Mouse (Mus musculus): ENCODE measurements around the gene Qpctl.
"Not testable (repeated sequence)": the region's sequence is repeated elsewhere in the genome, so short reads cannot be mapped to it uniquely, and the experiment has no call there.

The Qpctl gene

DNA sequence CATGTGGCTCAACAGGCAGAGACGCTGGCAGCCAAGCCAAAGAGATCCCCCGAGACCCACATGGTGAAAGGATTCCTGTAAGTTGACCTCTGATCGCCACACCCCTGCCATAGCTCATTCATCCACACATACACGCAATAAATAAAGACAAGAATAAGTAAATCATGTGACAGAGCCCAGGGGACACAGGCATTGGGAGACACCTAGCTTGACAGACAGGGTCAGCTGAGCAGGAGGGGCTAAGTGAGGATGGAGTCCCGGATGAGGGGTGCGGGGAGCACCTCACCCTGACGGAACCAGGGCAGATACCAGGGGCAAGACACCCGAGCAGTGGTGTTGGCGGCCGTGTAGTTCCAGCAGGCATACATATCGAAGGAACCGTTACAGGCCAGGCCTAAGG lies 14.7 kb upstream of the Qpctl start:
- no peak for DNase-seq

- DNase-seq: no peak
Measured at GRCm38 (mm10) chr7:19162928-19163327, 13.8 kb upstream of the Qpctl start.

DNA sequence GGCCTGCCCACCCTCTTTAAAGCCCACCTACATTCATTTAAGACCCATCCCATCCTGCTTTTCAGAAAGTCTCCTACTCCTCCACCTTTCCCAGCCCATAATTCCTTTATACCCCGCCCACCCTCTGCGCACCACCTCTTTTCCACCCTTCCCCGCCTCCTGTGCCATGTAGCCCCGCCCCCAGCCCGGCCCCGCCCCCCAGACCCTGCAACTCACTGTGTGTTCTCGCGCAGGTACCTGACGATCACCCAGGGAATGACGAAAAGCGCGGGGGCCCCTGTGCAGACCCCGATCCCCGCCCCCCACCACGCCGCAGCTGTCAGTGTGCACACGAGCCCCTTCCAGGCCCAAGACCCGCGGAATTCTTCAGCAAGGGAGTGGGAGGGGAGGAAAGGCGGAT lies 11.0 kb upstream of the Qpctl start:
- DNase-seq: no peak

GRCm38 (mm10) chr7:19159411-19159810 lies 10.3 kb upstream of the Qpctl start:
- DNase-seq: no peak

- no peak for DNase-seq
Measured at GRCm38 (mm10) chr7:19158601-19159000, 9.5 kb upstream of the Qpctl start.

GRCm38 (mm10) chr7:19157160-19157800 lies 8.2 kb upstream of the Qpctl start:
- DNase-seq: peak; percentile 99

DNA sequence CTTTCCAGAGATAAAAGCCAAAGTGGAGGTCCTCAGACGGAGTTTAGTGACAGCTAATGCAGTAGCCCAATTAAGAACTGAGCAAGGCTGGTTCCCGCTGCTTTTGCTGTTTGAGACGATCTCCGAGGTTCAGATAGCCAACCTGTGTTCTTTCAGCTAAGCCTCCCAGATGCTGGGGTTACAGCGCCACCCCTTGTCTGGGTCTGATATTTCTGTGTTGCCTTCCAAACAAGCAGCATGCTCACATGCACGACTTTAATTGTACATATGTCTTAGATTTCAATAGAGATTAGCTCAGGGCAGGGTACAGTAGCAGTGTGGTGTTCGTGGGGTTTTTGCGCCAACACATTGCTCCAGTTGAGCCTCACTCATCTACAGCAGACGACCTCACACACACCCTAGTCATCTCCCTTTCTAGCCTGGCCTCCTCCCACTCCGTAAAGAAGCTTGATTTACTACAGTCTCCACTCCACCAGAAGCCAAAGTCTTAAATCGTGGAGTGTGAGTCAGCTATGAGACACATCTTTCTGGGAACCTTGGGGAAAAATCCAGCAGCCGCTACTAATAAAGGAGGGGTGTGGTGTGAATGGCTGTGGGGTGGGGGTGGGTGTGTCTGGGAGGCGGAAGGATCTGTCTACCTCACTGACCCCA lies 6.9 kb upstream of the Qpctl start:
- no peak for DNase-seq

DNA sequence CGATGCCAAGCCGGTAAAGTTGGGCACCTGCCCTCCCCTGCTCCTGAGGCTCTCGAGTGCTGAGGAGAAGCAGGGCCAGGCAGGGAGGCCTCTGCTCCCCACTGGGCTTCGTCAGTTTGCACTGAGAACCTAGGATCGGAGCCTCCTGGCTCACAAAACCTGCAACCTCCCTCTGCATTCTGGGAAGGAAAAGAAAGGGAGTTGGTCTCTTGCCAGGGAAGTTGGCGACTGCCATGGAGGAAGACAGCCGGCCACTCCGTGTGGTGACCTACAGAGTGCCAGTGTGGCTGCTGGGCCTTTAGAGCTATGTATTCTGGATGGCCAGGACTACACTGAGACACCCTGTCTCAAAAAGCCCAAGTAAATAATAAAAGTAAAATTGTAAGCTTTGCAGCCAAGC lies 5.7 kb upstream of the Qpctl start:
- no peak for DNase-seq

DNA sequence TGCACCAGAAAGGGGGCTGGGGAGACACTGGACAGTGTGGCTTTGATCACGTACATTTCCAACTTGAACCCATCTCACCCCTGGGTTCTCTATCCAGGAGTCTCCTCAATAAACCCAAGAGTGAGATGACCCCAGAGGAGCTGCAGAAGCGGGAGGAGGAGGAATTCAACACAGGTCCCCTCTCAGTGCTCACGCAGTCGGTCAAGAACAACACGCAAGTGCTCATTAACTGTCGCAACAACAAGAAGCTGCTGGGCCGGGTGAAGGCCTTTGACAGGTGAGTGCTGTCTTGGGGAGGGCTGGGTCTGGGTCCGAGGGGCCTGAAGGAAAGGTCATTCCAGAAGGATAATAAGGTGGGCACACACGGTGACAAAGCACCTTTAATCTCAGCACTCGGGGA lies 2.0 kb upstream of the Qpctl start:
- not testable (repeated sequence) for DNase-seq

- peak; percentile 95 for DNase-seq
Measured at GRCm38 (mm10) chr7:19149626-19150025, 535 bp upstream of the Qpctl start, which contains the start of gene Snrpd2. Snrpd2 (plus strand) TSS chr7:19149722.

- no peak for DNase-seq
Measured at GRCm38 (mm10) chr7:19148180-19148874, 764 bp downstream of the Qpctl start.

GRCm38 (mm10) chr7:19147497-19148045 lies 1.5 kb downstream of the Qpctl start:
- no peak for DNase-seq

DNA sequence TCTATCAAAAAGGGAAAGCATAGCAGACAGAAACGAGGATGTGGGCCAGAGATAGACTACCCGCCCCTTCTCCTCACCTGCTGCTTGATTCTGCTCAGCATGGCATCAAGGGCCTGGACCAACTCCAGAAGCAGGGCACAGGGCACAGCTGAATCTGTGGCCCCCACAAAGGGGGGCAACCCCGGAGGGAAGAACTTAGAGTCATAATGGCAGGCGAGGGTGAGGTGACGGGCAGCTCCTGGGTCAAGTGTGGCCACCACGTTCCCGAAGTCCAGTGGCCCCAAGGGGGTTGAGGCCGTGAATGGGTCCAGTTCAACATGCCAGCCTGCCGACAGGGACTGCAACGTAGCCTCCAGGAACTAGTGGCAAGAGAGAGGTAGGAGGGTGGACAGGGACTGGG lies 2.3 kb downstream of the Qpctl start:
- DNase-seq: no peak

- DNase-seq: peak; percentile 74
Measured at GRCm38 (mm10) chr7:19137380-19137779, 11.7 kb downstream of the Qpctl start.

DNA sequence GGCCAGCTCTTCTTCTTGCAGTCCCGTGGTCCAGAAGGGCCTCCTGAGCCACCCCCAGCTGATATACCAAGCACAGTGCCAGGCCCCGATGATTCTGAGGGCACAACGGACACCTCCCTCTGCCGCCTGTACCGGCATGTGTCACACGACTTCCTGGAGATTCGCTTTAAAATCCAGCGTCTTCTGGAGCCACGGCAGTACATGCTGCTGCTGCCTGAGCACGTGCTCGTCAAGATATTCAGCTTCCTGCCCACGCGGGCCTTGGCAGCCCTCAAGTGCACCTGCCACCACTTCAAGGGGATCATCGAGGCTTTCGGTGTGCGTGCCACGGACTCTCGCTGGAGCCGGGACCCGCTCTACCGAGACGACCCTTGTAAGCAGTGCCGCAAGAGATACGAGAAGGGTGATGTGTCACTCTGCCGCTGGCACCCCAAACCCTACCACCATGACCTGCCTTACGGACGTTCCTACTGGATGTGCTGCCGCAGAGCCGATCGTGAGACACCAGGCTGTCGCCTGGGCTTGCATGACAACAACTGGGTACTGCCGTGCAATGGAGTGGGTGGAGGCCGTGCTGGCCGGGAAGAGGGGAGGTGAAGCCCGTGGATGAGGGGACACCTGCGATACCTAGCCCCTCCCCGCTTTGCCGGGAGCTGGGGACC lies 12.3 kb downstream of the Qpctl start:
- DNase-seq: peak; percentile 30

DNA sequence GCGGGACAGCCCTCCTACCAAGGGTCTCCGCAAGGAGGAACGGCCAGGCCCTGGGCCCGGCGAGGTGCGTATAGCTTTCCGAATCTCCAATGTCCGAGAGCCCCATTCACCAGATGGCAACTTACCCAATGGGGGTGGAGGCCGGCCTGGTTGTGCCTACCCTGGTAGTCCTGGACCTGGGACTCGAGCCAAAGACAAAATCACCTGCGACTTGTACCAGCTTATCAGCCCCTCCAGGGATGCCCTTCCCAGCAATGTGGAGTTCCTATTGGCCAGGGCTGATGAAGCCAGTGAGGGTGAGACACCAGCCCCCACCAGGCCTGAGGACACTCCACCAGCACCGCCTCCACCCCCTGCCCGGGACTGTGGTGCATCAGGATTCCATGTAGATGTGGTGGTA lies 12.9 kb downstream of the Qpctl start:
- no peak for DNase-seq

DNA sequence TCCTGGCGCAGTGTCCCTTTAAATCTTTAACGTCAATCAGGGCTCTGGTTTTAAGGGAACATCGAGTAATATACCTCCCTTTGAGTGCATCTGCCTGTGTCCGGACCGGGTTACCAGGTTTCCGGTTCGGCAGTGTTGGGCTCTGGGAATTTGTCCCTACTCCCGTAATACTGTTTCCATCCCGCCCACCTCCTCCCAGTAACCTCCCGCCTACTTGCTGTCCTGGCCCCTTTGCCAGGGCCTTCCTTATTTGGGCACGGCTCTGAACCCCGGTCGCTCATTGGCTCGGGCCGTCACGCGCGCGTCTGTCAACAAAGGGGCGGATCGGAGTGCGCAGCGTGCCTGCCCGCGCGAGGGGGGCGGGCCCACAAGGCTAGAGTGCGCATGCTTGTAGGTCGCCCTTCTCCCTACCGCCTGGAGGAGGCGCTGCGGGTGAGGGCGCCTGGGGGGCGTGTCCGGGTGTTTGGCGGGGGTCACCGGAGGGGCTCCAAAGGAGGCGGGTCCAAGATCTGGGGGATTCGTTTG lies 17.7 kb downstream of the Qpctl start:
- DNase-seq: peak; percentile 92

DNA sequence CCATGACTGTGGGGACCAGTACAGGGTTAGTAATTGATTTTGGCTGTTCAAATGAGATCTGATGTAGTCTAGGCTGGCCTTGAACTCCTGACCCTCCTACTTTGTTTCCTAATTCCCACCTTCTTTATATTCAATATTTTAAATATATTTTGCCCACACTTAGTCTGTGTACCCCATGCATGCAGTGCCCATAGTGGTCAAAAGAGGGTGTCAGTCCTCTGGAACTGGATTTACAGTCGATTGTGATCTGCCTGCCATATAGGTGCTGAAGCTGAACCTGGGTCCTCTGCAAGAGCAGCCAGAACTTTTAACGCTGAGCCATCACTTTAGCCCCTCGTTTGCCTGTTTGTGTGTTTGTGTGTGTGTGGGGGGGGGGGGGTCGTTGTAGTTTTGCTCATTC lies 18.4 kb downstream of the Qpctl start:
- DNase-seq: peak; percentile 15

DNA sequence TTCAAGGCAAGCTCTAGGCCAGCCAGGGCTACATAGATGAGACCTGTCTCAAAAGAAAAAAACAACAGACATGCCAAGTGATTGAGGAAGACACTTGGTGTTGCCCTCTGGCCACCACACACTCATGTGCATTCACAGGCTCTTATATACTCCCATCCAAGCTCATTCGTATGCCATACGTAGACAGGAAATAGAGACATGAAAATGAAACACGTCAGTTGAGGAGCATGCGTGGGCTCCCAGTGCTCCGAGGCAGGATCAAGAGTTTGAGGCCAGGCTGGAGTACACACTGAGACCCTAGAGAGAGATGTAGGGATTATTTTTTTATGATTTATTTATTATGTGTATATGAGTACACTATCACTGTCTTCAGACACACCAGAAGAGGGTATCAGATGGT lies 19.7 kb downstream of the Qpctl start:
- no peak for DNase-seq

GRCm38 (mm10) chr7:19127744-19128143 lies 21.3 kb downstream of the Qpctl start:
- DNase-seq: no peak

- DNase-seq: no peak
Measured at GRCm38 (mm10) chr7:19124713-19125112, 24.4 kb downstream of the Qpctl start.

- DNase-seq: no peak
Measured at GRCm38 (mm10) chr7:19121686-19122085, 27.4 kb downstream of the Qpctl start.

Measured in thymus, postnatal 25 days (tissue).